Mouse (Mus musculus) embryo, embryonic 11.5 days (tissue): ENCODE measurements at regions not wholly inside any gene's neighbourhood (a gene's known extent, or its start where the extent isn't known, plus 50 kb on each side); places are given as distances from the start of the nearest gene placed in this dataset.

Source experiments
- DNase-seq: peaks from one replicate; pipeline ENCODE4 v3.0.0-alpha.2; 2012; ENCODE audit warnings: low read depth, low spot score

- DNase-seq: no peak
Observed at GRCm38 (mm10) chr9:30581271-30581821, 154.4 kb downstream of the Snx19 start.

GRCm38 (mm10) chr9:30580500-30580899, 153.6 kb downstream of the Snx19 start:
- no peak for DNase-seq

- no peak for DNase-seq
Observed at GRCm38 (mm10) chr9:30578213-30578612, 151.3 kb downstream of the Snx19 start.

- DNase-seq: no peak
Observed at GRCm38 (mm10) chr9:30577243-30577642, 150.3 kb downstream of the Snx19 start.

- DNase-seq: no peak
Observed at GRCm38 (mm10) chr9:30575531-30575930, 148.6 kb downstream of the Snx19 start.

GRCm38 (mm10) chr9:30573294-30573693, 146.4 kb downstream of the Snx19 start:
- DNase-seq: no peak

DNA sequence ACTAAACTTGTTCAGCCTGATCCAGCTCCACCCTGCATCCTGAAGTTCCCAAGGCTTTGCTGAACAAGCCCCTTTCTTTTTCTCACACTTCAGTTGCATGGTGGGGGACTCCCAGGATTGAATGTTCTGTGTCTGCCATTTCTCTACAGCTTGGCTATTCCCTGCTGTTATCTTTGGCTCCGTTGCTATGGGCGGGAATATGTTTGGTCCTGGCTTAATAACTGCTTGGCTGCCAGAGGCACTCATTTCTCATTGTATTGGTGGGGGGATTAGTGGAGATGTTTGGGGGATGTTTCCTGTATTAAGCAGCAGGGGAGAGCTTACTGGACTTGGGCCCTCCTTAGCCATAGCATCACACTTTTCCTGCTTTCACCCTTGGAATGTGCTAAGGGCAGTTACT, 144.1 kb downstream of the Snx19 start:
- DNase-seq: no peak

DNA sequence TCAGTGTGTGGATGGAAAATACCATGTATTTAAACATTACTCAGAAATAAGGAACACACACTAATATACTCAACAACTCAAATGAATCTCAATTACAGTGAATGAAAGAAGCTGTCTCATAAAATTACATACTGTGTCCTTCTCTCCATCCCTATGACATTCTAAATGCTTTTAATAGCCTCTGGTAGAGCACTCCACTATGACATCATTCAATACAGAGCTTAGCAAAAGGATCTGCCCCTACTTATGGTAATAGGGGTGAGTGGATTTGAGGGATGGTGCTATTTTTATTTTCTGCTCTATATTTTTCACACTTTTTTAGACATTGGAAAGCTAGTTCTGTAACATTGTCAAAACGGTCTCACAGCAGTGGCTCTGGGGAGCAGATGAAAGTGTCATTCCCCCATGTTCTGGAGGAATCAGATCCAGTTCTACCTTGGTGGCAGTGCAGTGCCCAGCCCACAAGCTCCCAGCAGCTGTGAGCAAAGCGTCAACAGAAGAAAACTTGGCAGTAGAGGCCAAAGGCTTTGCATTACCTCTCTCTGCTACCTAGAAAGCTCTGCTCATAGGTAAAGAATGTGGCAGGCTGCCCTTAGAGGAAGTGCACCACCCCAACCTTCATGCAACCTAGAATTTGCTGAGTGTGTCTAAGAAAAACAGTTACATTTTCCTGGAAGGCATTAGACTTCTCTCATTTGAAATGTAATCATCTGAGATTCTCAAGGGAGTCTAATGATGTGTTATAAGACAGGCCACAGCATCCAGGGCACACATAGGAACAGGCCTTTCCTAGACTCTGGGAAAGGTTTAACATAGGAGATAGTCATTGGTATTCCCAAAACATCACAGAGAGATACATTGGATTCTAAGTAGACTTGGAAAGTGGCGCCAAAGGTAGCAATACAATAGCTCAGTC, 138.1 kb downstream of the Snx19 start:
- DNase-seq: no peak

DNA sequence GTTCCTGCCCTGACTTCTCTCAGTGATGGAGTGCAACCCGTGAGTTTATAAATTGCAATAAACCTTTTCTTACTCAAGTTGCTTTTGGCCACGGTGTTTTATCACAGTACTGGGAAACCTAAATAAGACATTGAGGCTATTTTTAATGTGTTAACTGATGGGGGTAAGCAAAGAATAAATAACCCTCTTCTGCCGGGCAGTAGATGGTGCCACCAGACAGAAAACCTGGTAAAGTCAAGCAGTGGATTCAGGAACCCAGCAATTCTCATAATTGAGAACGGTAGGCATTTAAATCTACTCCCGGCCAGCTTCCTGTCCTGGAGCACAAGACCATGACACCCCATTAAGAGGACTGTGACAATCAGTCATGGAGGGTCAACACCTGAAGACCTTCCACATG, 136.5 kb downstream of the Snx19 start:
- DNase-seq: no peak

- no peak for DNase-seq
Observed at GRCm38 (mm10) chr9:30554908-30555307, 128.0 kb downstream of the Snx19 start.

- no peak for DNase-seq
Observed at GRCm38 (mm10) chr9:30552721-30553120, 125.8 kb downstream of the Snx19 start.

DNA sequence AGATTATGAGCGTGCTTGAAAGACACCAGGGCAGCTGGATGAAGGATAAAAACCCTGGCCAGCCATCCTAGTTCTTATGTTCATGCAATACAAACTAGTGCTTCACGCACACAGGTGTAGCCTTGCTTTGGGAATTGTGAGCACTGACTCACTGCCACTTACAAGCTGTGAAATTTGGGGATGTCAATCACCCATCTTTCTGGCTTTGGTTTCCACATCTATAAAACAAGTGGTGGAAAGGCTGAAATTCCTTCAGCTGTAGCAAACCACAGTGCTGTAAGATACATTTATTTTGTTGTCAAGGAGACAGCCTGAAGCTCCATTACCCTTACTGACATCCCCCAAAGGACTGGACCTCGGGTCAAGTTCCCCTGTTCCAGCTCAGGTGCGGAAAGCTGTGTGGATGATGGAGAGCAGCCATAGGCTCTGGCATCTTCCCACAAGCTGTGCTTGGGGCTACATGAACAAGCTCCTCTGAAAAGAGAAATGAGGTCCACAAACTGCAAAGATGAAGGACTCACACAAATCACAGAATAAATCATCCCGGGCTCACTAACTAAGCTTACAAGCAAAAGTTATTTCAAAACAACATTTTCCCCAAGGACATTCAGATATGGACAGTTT, 123.1 kb downstream of the Snx19 start:
- no peak for DNase-seq

DNA sequence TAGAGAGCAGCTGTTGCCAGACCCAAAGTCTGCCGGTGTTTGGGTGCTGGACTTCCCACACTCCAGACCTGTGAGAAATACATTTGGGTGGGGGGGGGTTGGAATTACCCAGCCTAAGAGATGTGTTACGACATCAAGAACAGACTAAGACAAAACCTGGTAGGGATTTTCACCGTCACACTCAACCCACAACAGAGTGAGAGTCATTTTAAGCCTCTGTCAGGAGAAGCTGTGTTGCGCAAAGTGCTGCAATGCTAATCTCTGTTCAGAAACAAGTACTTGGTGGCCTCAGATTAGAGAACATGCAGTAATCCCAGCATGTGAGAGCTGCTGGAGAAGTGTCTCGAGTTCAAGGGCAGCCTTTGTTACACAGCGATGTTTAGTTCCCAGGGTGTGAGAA, 113.0 kb downstream of the Snx19 start:
- DNase-seq: no peak

DNA sequence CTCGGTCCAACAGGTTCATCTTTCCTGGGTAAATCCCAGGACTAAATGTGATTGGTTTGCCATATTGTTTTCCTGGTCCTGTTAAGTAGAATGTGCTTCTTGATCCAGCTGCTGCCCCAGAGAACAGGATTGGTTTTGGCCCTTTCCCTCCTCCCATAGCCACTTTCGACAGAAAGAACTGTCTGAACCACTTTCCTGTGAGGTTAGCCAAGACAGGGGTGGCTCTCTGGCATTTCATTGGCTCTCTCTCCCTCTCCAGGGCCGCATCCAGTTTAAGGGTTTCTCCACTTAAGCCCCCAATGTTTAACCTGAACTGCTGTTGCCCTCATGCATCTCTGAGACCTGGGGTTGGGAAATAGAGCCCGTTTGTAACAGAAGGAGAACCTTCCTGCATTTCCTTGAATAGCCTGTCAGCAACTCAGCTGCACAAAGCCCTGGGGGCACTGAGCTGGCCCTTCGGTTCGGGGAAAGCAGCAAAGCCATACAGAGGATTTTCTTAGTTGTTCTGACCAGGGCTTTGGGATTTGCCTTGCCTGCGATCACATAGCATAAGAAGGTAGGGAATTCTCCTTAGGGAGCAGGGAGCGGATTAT, 109.7 kb downstream of the Snx19 start:
- DNase-seq: no peak

GRCm38 (mm10) chr9:30534961-30535360, 108.1 kb downstream of the Snx19 start:
- no peak for DNase-seq

- DNase-seq: no peak
Observed at GRCm38 (mm10) chr9:30533780-30534343, 107.0 kb downstream of the Snx19 start.

DNA sequence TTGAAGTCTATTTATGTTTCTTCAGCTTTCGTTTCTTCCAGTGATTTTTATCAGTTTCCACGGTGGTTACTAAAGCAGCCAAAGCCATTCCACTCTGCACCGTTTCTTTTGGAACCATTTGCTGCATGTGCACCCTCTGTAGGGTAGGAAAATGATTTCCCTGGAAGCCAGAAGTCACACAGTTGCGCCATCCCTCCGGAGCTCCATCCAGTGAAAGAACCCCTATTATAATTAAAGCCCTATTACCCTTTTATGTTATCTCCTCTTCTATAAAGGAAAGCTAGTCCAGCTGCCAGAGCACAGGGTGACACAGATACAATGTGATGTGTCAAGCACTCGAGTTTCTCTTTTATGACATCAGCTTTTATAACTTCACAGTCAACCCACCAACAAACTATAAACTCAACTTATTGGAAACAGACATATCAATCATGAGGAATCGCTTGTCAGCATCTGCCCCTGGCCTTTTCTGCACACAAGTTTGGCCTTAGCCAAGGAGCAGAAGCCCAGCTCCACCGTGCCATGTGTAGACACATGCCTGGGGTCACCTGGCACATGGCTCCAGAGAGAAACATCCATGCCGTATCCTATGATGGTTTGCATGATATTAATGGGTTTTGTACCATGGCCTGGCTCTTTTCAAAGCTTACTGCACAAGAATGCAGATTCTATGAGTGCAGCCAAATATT, 106.3 kb downstream of the Snx19 start:
- DNase-seq: no peak

DNA sequence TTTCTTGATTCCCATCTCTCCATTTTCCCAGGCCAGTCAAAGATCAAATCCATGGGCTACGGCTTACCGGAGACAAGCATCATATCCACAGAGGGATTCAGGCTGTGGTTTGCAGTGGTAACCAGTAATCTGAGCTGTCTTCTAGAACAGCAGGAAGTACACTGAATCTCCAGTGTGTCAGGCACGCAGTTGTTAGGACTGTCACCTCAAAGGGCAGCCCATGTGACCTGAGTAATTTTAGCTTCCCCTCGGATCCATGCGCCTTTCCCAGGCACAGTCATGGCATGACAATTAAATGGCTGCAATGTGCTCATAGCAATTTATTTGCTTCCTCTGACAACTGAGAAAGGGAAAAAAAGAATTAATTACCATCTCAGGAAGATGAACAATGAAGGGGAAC, 98.2 kb downstream of the Snx19 start:
- no peak for DNase-seq

- DNase-seq: no peak
Observed at GRCm38 (mm10) chr9:30524401-30525066, 97.6 kb downstream of the Snx19 start.

GRCm38 (mm10) chr9:30523852-30524251, 96.9 kb downstream of the Snx19 start:
- no peak for DNase-seq
